Mouse (Mus musculus) neural tube, embryonic 10.5 days (tissue): Measurements from ENCODE around the gene Spata20.

ENCODE experiments used
- DNase-seq: peaks from one replicate; pipeline ENCODE4 v3.0.0-alpha.2; 2017; ENCODE audit warnings: low spot score; ENCODE audit errors: extremely low spot score

Gene Spata20

DNA sequence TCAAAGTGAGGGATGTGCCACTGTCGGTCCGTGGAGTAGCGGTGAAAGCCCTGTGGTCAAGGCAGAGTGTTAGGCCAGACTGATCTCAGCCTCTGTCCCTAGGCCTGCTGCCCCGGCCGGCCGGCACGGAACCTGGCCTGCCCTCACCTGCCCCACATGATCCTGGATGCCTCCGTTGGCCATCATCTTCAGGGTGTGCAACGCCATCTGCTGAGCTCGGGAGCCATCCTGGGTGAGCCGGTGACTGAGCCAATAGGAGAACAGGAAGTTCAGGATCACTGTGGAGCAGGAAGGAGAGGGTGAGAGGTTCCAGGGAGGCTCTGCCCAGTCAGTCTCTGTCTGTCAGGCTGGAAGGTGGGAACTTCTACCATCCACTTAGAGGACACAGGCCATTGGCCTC, 2.5 kb downstream of the Spata20 start:
- DNase-seq, result no peak

DNA sequence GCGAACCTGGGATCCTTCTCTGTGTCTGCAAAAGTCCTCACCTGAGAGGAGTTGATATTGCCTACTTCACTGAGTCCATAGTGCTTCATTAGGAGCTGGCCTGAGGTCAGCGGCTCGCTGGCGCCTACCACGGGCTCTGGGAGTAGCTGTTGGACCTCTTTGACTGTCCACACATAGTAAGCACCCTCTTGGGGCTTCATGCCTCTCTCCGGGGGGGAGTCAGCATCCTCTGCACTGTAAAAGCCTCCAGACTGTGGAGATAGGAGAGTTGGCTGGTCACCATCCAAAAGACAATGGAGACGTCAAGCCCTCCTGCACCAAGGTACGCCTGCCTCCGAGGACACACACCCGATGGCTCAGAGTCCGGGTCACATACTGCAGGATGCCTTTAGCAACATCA, 3.2 kb downstream of the Spata20 start:
- DNase-seq, result no peak

DNA sequence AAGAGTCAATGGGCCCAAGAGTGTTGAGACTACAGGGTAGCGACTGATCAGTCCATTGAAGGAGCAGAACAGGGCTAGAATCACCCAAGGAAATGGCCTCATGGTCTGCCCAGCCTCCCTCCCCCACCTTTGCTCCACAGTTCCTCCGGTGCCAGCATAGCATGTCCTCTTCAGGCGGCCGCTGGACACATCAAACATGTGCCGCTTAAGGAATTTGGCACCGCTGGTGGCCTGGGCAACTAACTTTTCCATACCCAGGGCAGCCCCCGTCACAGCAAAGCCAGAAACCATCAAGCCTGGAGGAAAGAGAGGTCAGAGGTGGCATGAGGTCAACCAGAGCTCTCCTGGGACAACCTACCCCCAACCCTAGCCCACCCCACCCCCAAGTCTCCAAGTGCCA, 4.0 kb downstream of the Spata20 start:
- DNase-seq, result no peak

DNA sequence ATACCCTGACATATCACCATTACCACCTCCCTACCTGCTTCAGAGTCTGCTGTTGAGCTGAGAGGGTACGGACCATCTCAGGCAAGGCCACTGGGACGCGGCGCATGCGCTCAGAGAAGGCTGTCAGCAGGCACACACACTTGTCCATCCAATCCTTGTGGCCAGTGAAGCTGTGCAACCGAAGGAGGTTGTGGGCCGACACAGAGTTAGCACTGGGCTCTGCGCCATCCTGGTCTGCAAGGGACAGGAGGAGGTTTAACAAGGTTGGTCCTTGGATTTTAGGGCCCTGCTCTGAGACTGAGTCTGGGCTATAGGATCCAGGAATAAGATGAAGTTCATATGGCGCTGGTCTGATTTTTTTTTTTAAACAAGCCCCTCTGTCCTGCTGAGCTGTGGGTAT, 5.6 kb downstream of the Spata20 start:
- DNase-seq, result no peak

DNA sequence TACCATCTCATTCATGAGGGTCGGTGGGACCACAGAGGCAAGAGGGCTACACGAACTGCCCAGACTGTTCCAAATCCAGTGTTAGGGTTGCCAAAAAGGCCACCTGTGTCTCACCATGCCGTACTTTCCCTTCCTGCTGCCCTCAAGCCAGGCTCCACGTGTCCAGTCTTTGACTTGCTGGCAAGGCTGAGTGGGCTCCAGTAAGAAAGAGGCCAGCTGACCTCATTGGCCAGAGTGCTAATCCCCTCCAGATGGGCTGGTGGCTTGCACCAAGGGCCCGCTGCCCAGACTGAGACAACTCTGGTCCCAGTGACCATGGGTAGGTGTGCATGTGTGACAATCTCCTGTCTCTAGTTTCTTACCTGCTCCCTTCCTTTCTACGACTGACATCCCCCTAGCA, 8.3 kb downstream of the Spata20 start:
- no peak for DNase-seq

DNA sequence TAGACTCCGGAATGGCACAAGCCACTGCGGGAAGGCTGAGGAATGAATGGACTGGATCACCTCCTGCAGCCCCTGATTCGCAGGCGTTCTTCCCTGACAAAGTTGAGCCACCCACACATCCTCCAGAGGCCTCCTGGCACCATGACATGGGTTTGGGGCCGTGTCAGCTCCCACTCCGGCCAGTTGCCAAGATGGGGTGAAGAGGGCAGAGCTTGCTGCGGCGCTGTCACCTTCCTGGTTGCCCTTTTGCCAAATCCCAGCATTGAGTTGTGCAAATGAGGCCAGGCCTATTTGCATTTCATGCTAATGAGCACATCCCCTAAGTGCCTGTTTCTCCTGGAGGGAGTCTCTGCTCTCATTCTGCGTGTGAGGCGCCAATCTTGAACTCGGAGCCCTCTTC, 10.3 kb downstream of the Spata20 start:
- no peak for DNase-seq

DNA sequence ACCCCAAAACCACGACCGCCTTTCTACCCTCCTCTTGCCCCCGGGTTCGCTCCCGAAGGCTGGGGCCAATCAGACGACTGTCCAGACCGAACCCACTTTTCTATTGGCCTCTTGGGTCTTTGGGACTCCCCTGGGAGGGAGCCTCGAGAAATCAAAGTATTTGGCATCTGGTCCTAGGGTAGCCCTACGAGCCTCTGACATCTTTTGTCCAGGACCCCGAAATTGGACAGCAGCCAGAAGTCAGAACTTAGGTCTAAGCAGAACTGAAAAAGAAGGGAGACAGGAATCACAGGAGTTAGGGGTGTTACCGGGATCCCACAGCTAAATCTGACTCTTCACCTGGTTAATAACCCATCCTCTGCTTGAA, 11.5 kb downstream of the Spata20 start:
- no peak for DNase-seq

DNA sequence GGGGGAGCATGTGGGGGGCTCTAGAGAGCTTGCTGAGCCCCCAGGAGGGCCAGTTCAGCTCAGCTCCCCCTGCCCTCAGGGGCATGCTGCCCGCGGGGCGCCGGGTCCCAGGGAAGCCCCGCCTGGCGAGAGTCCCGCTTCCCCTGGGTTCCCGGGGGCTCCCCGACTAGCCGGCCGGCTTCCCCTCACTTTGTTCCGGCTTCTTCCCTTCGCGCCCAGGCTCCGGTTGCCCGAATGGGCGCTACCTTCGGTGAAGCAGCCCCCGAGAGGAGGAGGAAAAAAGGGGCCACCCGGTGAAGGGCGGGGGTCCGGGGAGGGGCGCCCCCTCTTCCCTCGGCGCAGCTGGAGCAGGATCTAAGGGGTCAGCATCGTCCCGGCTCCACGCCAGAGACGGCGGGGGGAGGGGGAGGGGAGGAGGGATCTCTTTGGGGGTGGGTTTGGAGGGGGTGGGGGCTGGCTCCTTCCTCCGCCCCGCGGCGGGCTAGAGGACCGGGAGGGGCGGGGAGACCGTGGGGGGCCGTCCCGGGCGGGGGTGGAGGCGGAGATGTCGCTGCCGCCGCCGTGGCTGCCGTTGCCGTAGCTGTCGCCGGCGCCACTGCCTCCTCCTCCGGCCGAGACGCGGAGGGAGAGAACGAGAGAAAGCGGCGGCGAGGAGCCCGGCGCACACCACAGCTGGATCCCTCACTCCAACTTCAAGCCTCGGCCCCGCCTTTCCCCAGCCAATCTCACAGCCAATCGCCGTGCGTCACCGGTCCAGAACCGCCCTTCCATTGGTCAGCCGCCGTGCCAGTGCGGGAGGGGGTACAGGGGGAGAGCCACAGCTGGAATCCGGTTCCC, 12.1 kb downstream of the Spata20 start, which contains the start of gene Cacna1g:
Gene Cacna1g, minus strand, starts transcription at position 492 of the 837 bp plus-strand sequence.
- peak; percentile 88 for DNase-seq

DNA sequence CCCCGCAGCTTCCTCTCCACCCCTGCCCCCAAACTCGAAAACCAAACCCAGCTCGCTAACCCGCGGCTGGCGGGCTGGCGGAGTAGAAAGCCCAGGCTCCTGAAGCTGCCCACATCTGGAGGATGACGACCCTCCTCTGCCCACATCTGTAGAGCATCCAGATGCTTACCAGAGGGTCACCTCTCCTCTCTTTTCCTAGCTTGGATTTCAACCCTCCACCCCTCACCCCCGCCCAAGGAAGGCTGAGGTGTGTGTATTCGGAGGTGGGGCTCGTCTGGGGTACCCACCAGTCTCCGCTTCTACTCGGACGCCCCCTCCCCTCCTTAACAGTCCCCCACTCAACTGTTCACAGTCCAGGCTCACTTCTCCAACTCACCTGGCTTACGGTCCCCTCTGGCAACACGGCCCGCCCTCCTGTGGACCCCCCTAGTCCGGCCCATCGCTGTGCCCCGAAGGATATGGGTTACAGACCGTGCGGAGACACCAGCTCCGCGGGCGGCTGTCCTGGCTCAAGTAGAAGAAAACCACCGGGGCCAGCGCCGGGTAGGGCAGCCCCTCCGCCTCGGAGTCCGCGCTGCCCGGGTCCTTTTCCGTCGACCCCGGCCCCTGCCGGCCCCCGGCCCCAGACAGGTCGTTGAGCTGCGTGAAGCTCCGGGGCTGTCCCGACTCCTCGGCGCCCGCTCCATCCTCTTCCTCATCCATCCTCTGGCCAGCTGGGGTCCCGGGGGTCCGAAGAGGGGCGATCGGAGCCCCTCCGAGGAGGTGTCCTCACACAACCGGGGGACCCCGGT, 12.9 kb downstream of the Spata20 start:
- peak; percentile 72 for DNase-seq

DNA sequence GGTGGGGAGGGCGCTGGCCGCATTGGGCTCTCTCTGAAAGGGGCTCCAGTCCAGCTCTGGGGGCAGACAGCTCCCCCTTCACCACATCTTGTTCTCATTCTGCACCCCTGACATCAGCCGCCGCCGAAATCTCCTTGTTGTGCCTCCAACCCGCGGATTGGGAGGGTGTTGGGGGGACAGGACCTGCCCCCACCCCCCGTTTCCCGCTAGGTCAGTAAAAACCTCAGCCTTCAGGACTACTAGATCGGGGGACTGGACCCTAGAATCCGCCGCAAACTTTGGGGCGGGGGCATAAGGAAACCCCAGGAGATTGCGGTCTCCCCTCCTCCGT, 13.4 kb downstream of the Spata20 start:
- DNase-seq, result peak; percentile 45

DNA sequence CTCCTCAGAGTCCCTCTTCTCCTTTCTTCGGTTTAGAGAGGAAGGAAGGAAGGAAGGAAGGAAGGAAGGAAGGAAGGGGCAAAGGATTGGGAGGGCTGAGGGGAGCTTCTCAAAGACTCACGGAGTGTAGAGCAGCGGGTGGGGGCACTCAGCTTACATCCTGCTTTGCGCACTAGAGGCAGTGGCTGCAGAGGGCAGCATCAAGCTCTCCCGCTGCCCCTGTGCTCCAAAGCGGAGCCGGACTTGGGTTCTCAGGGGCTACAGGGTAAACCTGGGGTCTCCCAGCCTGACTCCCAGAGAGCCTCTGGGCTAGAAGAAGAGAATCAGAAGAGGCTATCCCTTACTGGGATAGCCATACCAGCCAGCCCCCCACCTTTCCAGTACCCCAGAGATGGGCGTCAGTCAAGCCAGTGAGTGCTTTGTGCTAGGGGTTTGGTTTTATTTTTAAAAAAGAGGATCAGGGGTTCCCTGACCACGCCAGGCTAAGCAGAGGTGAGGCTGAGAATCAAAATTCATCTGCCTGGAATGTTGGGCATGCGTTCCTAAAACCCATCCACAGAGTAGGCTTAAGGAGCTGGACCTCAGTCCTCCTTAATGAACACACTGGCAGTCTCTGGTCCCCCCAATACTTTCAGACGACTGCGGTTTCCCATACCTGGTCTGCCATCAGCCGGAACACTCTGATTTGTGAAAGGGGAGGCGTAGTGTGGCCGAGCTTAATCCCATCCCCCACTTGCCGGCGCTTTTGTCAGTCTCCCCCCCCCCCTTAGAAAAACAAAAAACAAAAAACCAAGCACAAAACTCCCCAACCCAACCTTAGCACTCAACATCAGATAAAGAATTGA, 14.0 kb downstream of the Spata20 start:
- peak; percentile 39 for DNase-seq

DNA sequence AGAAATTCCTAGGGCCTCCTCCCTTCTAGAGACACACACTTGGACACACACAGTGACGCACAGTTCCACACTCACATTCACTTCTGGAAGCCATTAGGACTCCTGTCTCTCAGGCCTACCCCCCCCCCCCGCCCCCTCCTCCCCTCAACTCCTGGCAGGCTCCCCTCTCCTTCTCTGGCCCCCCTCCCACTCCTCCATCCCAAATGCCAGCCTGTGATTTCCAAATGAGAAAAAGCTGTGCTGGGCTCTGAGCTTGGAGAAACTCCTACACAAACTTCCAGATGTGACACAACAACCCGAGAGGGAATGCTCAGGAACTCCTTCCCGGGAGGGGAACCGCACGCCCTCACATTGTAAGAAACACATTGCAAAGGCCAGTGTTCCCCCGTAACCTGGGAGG, 15.6 kb downstream of the Spata20 start:
- peak; percentile 57 for DNase-seq

DNA sequence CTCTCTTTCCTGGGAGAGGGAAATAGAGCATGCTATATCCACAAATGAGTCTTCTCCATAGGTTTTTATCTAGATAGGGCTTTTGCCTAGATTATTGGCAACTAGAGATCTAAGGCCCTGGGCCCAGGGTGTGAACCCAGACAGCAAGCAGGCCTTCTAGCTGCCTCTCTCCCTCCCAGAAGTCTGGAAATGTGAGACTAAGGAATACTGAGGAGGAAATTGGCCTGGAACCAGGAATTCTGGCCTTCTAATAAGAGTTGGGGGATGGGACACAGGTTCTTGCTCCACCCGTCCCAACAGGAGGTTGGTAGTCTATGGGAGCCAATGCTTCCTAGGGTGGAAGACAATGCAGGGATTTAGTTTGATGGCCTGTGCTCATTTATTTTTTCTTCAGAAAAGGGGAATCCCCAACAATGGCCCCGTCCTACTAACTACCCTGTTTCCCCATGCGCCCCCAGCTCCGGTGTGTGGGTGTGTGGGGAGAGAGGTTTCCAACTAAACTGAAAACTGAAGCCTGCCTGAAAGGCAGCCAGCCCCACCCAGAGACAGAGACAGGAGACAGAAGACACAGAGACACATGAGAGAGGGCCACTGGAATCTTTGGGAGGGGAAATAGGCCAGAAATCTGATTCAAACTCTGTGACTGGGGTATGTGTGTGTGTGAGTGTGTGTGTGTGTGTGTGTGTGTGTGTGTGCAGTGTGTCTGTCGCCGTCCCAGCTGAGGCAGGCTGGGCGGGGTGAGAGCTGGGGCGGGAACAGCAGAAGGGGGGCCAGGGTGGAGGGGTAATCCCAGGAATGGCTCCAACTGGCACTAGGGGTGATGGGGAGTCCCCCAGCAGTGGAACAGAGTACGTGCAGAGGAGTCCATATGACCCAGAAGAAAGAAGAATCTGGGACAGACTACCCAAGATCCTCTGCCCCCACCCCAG, 16.6 kb downstream of the Spata20 start:
- no peak for DNase-seq

DNA sequence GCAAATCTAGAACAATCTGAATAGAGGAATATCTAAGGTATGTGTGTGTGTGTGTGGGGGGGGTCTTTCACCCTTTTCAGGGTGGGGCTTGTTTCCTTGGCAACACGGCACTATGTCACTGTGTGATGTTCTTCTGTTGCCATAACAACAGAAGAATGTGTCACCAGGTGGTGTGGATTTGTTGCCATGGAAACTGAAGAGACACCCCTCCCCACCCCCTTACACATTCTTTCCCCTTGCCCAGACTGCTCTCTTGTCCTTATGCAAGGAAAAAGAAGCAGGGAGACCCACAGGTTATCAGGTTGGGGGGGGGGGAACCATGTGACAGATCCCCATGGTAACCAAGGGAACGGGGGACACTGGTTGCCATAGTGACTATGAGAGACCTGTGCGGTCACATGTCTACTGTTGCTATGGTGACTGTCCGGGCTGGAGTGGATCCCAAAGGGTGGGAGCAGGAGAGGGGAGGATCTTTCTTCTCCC, 17.4 kb downstream of the Spata20 start:
- DNase-seq, result peak; percentile 83

DNA sequence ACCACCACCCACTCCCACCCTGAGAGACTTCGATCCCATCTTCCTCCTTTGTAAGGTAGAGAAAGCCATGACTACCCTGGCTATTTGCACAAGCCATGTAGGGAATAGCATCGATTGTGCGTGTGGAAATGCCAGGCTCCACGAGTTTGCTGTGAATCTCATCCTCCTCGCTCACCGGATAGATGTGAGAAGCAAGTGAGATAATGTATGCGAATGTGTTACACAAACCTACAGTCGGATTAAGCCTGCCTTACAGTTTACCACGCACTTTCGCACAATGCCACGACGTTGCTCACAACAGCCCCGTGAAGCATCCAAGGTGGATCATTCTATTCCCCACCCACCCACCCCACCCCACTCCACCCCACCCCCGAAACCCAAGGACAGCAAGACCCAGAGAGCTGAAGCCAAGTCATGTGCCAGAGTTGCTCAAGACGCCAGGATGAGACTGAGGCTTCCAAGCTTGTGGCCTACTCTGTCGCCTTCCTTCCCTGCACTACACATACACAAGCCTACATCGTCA, 19.6 kb downstream of the Spata20 start:
- DNase-seq, result no peak

DNA sequence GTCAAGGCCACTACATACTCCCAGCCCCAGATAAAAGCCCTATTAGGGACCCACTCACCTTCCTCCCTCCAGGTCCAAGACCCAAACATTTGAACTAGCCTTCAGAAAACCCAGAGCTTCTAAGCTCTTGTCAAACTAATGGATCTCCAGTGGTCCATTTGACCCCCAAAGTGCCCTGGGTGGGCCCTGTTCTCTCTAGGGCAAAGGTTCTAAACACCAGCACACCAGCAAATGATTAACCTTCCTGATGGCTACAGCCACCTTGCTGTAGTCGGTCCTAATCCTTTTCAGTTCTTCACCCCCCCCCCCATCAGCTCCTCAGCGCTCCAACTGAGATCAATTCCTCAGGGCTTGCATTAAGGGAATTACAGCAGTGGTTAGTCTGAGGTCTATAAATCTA, 21.8 kb downstream of the Spata20 start:
- no peak for DNase-seq

DNA sequence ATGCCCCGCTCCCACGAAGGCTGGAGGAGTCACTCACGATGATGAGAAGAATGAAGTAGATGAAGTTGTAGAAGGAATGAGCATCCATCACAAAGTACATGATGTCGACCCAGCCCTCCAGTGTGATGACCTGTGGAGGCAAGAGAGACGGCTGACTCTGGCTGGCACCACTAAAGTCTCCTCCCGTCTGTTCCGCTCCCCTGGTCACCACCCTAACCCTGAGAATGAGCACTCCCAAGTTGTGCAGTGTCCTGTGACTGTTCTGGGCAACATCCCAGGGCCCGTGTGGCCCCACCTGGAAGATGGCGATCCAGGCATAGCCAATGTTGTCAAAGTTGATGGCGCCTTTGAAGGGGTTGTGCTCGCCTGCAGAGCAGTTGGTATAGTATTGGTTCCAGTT, 24.1 kb downstream of the Spata20 start:
- DNase-seq, result no peak

DNA sequence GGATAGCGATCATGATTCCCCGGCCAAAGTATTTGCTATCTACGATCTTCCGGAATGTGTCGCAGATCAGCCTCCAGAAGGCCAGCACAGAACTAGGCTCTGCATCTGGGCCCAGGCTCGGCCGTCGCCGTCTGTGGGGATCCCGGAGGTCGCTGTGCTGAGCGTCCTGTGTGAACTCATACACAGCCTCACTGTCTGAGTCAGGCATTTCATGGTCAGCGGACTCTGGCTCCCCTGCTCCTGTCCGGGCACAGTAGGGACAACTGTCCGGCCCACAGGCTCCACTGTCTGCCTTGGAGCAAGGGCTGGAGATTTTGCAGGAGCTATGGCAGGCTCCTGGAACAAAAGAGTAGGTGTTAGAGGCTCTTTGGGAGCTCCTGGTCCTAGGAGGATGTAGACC, 29.0 kb downstream of the Spata20 start:
- DNase-seq, result no peak

DNA sequence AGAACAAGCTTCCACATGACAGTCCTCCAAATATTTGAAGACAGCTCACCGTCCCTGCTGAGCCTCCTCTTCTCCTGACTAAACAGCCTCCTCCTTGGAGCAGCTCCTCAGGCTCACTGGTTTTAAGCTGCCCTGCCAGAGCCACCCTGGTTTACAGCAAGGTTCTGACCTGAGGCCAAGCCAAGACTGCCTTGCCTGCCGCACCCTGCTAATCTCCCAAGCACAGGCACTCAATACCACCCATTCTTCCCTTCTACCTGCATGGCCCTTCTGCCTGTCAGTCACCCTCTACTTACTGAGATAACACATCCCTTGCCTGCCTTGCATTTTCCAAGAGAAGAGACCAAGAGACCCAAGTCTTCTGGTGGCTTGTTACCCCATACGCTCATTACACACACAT, 29.6 kb downstream of the Spata20 start:
- DNase-seq, result no peak

DNA sequence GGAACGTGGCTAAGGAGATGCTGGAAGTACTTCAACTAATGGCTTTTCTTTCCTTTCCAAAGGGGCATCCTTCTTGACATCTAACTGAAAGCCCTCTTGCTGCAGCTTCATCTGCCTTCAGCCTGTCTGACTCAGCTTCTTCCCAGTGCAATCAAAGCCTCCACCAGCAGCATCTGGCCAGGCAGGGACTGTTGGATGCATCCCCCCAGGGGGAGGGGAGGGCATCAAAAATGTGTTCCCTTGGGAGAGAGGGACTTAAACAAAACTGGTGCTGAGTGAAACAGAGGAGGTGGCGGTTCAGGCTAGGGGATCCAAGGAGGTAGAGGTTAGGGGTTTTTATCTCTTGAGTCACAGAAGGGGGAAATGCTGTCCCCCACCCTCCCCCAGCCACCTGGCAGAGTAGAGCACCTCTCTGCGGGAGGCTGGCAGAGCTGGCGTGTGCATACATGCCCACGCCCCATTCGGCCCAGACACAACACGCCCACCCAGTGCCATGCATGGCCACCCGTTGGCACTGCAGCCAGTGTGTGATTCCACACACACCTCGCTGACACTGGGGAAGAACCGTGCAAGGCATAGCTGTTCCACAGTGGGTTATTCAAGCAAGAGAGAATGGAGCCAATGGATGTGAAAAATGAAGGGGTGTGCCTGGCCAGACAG, 30.7 kb downstream of the Spata20 start:
- DNase-seq, result no peak
